Mouse (Mus musculus) kidney, adult 2 months (tissue): ENCODE data around the gene Kcnh1. TPM values are rescaled to one million over a fixed set of nuclear protein-coding genes. Genes with fewer than 3 reads are reported as not detected.

ENCODE experiments used
- DNase-seq: peaks from one replicate; pipeline ENCODE4 v3.0.0; 2021
- H3K27ac ChIP-seq: fragments of 200-500 bp; 2 replicates; pipeline ENCODE4 v1.5.1; 2012; ENCODE audit warnings: low read depth, low read length, control low read depth, inconsistent platforms; ENCODE audit not compliant: insufficient read depth
- H3K27me3 ChIP-seq: fragments of 200-500 bp; replicated peaks from 2 replicates; pipeline ENCODE4 v1.6.1; 2012; ENCODE audit warnings: mild to moderate bottlenecking, moderate library complexity, low read length, inconsistent platforms; ENCODE audit not compliant: control insufficient read depth, insufficient read depth
- H3K36me3 ChIP-seq: fragments of 200-500 bp; 2 replicates; pipeline ENCODE4 v1.6.1; 2012; ENCODE audit warnings: mild to moderate bottlenecking, moderate library complexity, low read length, inconsistent platforms; ENCODE audit not compliant: control insufficient read depth, insufficient read depth
- H3K4me1 ChIP-seq: fragments of 200-500 bp; 2 replicates; pipeline ENCODE4 v1.6.1; 2011; ENCODE audit warnings: low read length; ENCODE audit not compliant: control insufficient read depth, insufficient read depth
- H3K4me3 ChIP-seq: fragments of 200-500 bp; 2 replicates; pipeline ENCODE4 v1.5.1; 2011; ENCODE audit warnings: mild to moderate bottlenecking, low read depth, low read length, control low read depth; ENCODE audit not compliant: insufficient read depth
- CTCF ChIP-seq: fragments of 200-500 bp; conservative IDR thresholded peaks from 2 replicates; pipeline ENCODE4 v1.5.1; 2011; ENCODE audit warnings: low read depth, mild to moderate bottlenecking, control low read depth, low read length, moderate library complexity, mixed read lengths; ENCODE audit not compliant: insufficient read depth, insufficient read length
- POLR2A ChIP-seq: fragments of 200-500 bp; IDR thresholded peaks from one replicate; pipeline ENCODE4 v1.6.1; 2011; ENCODE audit warnings: low read depth, low read length, control low read depth
- WGBS: fragments of 180-500 bp; shearing (Covaris S2); methylation state at CpG from one replicate; pipeline ENCODE4 v1.1.7; 2018; 5-methylcytosine and 5-hydroxymethylcytosine counted together
- polyA plus RNA-seq: library from polyadenylated mRNA; depleted of rRNA; stranded (reverse); fragments of >200 nt; gene quantifications from 2 replicates; pipeline ENCODE4 v1.2.3, GENCODE M21; 2012

Gene Kcnh1
- polyA plus RNA-seq, 1 experiment: 0.52 TPM

GRCm38 (mm10) chr1:192457526-192458206 lies 267.1 kb downstream of the Kcnh1 start:
- no peaks in the 10 kb centered on the region for H3K4me1 ChIP-seq
- no peaks in the 10 kb centered on the region for H3K36me3 ChIP-seq
- no peak for TF ChIP-seq CTCF
- TF ChIP-seq POLR2A: no peak
- H3K27me3 ChIP-seq: no peaks in the 10 kb centered on the region
- H3K27ac ChIP-seq: no peak overlapping the region
- no peak overlapping the region for H3K4me3 ChIP-seq
- WGBS: 88% methylated on average over 6 of the region's 6 CpGs
- no peak for DNase-seq

- H3K27me3 ChIP-seq: no peaks in the 10 kb centered on the region
- H3K4me3 ChIP-seq: no peak overlapping the region
- no peaks in the 10 kb centered on the region for H3K36me3 ChIP-seq
- no peak for DNase-seq
- TF ChIP-seq POLR2A (no peak), CTCF (no peak)
- H3K27ac ChIP-seq: no peak overlapping the region
- 84% methylated on average over 4 of the region's 4 CpGs for WGBS
- no peaks in the 10 kb centered on the region for H3K4me1 ChIP-seq
These were observed 273.2 kb downstream of the Kcnh1 start for GRCm38 (mm10) chr1:192463732-192464131.

GRCm38 (mm10) chr1:192472366-192472765 lies 281.8 kb downstream of the Kcnh1 start:
- DNase-seq: no peak

GRCm38 (mm10) chr1:192473134-192473533 lies 282.6 kb downstream of the Kcnh1 start:
- Histone ChIP-seq H3K4me1 (no peaks in the 10 kb centered on the region), H3K4me3 (no peak overlapping the region), H3K27ac (no peak overlapping the region), H3K36me3 (no peaks in the 10 kb centered on the region), H3K27me3 (no peaks in the 10 kb centered on the region)
- WGBS: 93% methylated on average over 6 of the region's 6 CpGs
- TF ChIP-seq CTCF (no peak), POLR2A (no peak)
- DNase-seq: no peak

More at GRCm38 (mm10) chr1:192472366-192472765, 281.8 kb downstream of the Kcnh1 start:
- TF ChIP-seq POLR2A (no peak), CTCF (no peak)
- Histone ChIP-seq H3K4me1 (no peaks in the 10 kb centered on the region), H3K27me3 (no peaks in the 10 kb centered on the region), H3K36me3 (no peaks in the 10 kb centered on the region), H3K4me3 (no peak overlapping the region), H3K27ac (no peak overlapping the region)
- 45% methylated on average over 4 of the region's 4 CpGs for WGBS

- WGBS: 51% methylated on average over 7 of the region's 7 CpGs
- TF ChIP-seq CTCF (no peak), POLR2A (no peak)
- no peaks in the 10 kb centered on the region for H3K27me3 ChIP-seq
- H3K27ac ChIP-seq: no peak overlapping the region
- H3K4me1 ChIP-seq: no peaks in the 10 kb centered on the region
- DNase-seq: no peak
- H3K4me3 ChIP-seq: no peak overlapping the region
- H3K36me3 ChIP-seq: no peaks in the 10 kb centered on the region
These were observed 286.1 kb downstream of the Kcnh1 start for GRCm38 (mm10) chr1:192476704-192477103.

- no peak for TF ChIP-seq POLR2A
- TF ChIP-seq CTCF: no peak
- WGBS: 51% methylated on average over 6 of the region's 6 CpGs
- Histone ChIP-seq H3K27ac (no peak overlapping the region), H3K4me1 (no peaks in the 10 kb centered on the region), H3K27me3 (no peaks in the 10 kb centered on the region), H3K36me3 (no peaks in the 10 kb centered on the region), H3K4me3 (no peak overlapping the region)
- DNase-seq: no peak
These were observed 287.0 kb downstream of the Kcnh1 start for GRCm38 (mm10) chr1:192477556-192477955.

- H3K27me3 ChIP-seq: no peaks in the 10 kb centered on the region
- H3K4me1 ChIP-seq: no peaks in the 10 kb centered on the region
- no peak overlapping the region for H3K4me3 ChIP-seq
- 69% methylated on average over 5 of the region's 5 CpGs for WGBS
- TF ChIP-seq CTCF: no peak
- no peak for TF ChIP-seq POLR2A
- DNase-seq: no peak
- no peaks in the 10 kb centered on the region for H3K36me3 ChIP-seq
- no peak overlapping the region for H3K27ac ChIP-seq
These were observed 287.6 kb downstream of the Kcnh1 start for GRCm38 (mm10) chr1:192478176-192478575.
